Mouse (Mus musculus): ENCODE results near the gene Hmgxb4. TPM values are rescaled to one million over a fixed set of nuclear protein-coding genes. Genes with fewer than 3 reads are reported as not detected.

Gene Hmgxb4
- polyA plus RNA-seq, 1 experiment from 2014 or later: 48.0 TPM

DNA sequence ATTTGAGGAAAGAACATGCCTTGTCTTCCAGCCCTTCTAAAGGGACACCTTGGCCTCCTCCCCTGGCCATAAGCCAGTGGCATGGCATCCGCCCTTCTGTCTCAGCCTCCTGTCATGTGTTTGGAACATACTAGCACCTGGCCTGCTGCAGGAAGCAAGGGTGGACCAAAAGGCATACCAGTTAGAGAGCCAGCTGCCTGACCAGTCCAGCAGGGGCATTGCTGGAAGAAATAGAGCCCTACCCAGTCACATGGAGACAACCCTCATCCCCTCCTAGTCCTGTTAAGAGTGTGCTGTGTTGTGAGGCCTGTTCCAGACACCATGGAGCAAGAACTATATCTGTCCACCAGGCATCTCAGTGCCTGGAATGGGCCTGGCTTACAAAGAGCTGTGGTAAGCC lies 53.1 kb downstream of the Hmgxb4 start:
- Histone ChIP-seq H3K27me3 (ENCODE audit: control insufficient read depth, insufficient read depth, low read length) (no peaks in the 10 kb centered on the region), H3K9me3 (ENCODE audit: control insufficient read depth, low read length) (no peaks in the 10 kb centered on the region), H3K9ac (ENCODE audit: low read length) (no peak overlapping the region), H3K4me3 (ENCODE audit: low read depth, low read length) (no peak overlapping the region), H3K4me2 (ENCODE audit: low read depth) (no peak overlapping the region), H3K27ac (ENCODE audit: low read depth, low read length) (no peak overlapping the region), H3K36me3 (ENCODE audit: control insufficient read depth, insufficient read depth, low read length) (no peaks in the 10 kb centered on the region), H3K4me1 (ENCODE audit: control insufficient read depth, insufficient read depth, low read length) (no peaks in the 10 kb centered on the region)
- WGBS: 87% methylated on average over 1 of the region's 1 CpGs
- ATAC-seq (ENCODE audit: insufficient read depth, low FRiP score, low TSS enrichment) (no peak), DNase-seq (ENCODE audit: low spot score) (no peak)

DNA sequence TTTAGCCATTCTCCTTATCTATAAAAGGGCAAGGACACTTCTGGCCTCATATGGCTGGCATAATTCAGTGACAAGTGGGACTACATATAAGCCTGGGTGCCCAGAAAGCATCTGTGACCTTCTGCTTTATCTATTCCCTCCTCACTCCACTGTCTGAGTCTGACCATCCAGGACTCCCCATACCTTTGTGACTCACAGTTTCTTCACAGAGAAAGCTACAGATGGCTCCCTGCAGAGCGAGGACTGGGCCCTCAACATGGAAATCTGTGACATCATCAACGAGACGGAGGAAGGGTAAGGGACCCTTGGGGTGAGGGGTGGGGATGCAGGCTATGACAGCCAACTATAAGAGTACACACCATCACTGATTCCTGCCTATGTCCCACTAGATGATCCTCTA lies 54.6 kb downstream of the Hmgxb4 start:
- no peak overlapping the region for H3K9ac ChIP-seq (ENCODE audit: low read length)
- no peaks in the 10 kb centered on the region for H3K36me3 ChIP-seq (ENCODE audit: control insufficient read depth, insufficient read depth, low read length)
- no peaks in the 10 kb centered on the region for H3K9me3 ChIP-seq (ENCODE audit: control insufficient read depth, low read length)
- no peaks in the 10 kb centered on the region for H3K4me1 ChIP-seq (ENCODE audit: control insufficient read depth, insufficient read depth, low read length)
- H3K4me2 ChIP-seq (ENCODE audit: low read depth): no peak overlapping the region
- DNase-seq (ENCODE audit: low spot score): no peak
- no peaks in the 10 kb centered on the region for H3K27me3 ChIP-seq (ENCODE audit: control insufficient read depth, insufficient read depth, low read length)
- no peak overlapping the region for H3K27ac ChIP-seq (ENCODE audit: low read depth, low read length)
- no peak overlapping the region for H3K4me3 ChIP-seq (ENCODE audit: low read depth, low read length)
- ATAC-seq (ENCODE audit: insufficient read depth, low FRiP score, low TSS enrichment): no peak
- 84% methylated on average over 3 of the region's 3 CpGs for WGBS

DNA sequence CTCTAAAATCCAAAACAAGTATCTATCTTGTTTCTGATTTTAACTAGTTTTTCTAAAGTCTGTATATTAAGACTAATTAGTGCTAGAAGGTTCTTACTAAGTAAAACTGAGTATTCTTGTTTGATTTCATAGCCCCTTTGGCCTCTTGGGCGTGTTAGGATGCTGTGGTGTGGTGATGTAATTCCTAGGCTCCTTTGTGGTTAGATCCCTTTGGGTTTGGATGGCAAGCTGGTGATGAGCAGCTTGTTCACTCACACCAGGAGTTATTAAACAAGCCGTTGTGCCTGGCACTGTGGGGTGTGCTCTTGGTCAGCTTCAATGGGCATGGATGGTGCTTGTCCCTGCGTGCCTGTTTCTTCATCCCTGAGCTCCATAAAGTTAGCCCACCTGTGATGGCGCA lies 60.2 kb downstream of the Hmgxb4 start:
- H3K9ac ChIP-seq (ENCODE audit: low read length): no peak overlapping the region
- no peak overlapping the region for H3K4me3 ChIP-seq (ENCODE audit: low read depth, low read length)
- no peaks in the 10 kb centered on the region for H3K36me3 ChIP-seq (ENCODE audit: control insufficient read depth, insufficient read depth, low read length)
- H3K4me2 ChIP-seq (ENCODE audit: low read depth): no peak overlapping the region
- no peaks in the 10 kb centered on the region for H3K27me3 ChIP-seq (ENCODE audit: control insufficient read depth, insufficient read depth, low read length)
- ATAC-seq (ENCODE audit: insufficient read depth, low FRiP score, low TSS enrichment) (no peak), DNase-seq (ENCODE audit: low spot score) (no peak)
- WGBS: 90% methylated on average over 4 of the region's 4 CpGs
- no peak overlapping the region for H3K27ac ChIP-seq (ENCODE audit: low read depth, low read length)
- no peaks in the 10 kb centered on the region for H3K9me3 ChIP-seq (ENCODE audit: control insufficient read depth, low read length)
- no peaks in the 10 kb centered on the region for H3K4me1 ChIP-seq (ENCODE audit: control insufficient read depth, insufficient read depth, low read length)

DNA sequence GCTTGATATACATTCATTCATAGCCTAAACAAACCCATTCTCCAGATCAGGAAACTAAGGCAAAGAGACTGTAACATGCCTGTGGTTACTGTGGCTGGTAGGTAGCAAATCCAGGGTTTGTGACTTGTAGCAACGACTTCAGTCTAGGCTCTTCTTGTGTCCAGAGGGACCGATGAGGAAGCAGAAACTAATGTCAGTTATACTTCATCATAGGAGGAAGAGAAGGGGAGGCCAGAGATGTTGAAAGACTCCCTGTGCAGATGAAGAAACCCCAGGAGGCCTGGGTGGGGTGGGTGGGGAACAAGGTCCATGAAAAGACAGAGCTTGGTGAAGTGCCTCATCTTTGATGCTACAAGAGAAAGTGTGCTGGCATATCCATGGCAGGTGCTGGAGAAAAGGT lies 62.5 kb downstream of the Hmgxb4 start:
- 97% methylated on average over 2 of the region's 2 CpGs for WGBS
- Histone ChIP-seq H3K9me3 (ENCODE audit: control insufficient read depth, low read length) (no peaks in the 10 kb centered on the region), H3K4me3 (ENCODE audit: low read depth, low read length) (no peak overlapping the region), H3K9ac (ENCODE audit: low read length) (no peak overlapping the region), H3K27ac (ENCODE audit: low read depth, low read length) (no peak overlapping the region), H3K4me2 (ENCODE audit: low read depth) (no peak overlapping the region), H3K27me3 (ENCODE audit: control insufficient read depth, insufficient read depth, low read length) (no peaks in the 10 kb centered on the region), H3K4me1 (ENCODE audit: control insufficient read depth, insufficient read depth, low read length) (no peaks in the 10 kb centered on the region), H3K36me3 (ENCODE audit: control insufficient read depth, insufficient read depth, low read length) (no peaks in the 10 kb centered on the region)
- DNase-seq (ENCODE audit: low spot score): no peak
- no peak for ATAC-seq (ENCODE audit: insufficient read depth, low FRiP score, low TSS enrichment)

DNA sequence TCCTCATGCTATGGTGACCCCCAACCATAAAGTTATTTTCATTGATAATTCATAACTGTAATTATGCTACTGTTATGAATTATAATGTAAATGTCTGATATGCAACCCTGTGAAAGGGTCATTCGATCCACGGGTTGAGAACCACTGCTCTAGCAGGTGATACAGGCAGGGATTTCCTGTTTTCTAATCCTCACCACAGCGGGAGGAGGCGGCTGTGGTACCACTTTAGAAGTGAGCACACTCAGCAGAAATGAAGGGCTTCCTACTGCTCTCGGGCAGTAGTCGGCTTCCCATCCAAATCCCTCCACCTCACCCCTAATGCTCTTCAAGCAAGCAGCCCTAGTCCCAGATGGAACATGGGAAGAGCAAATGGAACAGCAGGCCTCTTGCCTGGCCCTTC lies 66.9 kb downstream of the Hmgxb4 start:
- no peak for DNase-seq (ENCODE audit: low spot score)
- Histone ChIP-seq H3K9ac (ENCODE audit: low read length) (no peak overlapping the region), H3K36me3 (ENCODE audit: control insufficient read depth, insufficient read depth, low read length) (no peaks in the 10 kb centered on the region), H3K4me3 (ENCODE audit: low read depth, low read length) (no peak overlapping the region), H3K4me1 (ENCODE audit: control insufficient read depth, insufficient read depth, low read length) (no peaks in the 10 kb centered on the region), H3K27me3 (ENCODE audit: control insufficient read depth, insufficient read depth, low read length) (no peaks in the 10 kb centered on the region), H3K4me2 (ENCODE audit: low read depth) (no peak overlapping the region), H3K27ac (ENCODE audit: low read depth, low read length) (no peak overlapping the region), H3K9me3 (ENCODE audit: control insufficient read depth, low read length) (no peaks in the 10 kb centered on the region)
- ATAC-seq (ENCODE audit: insufficient read depth, low FRiP score, low TSS enrichment): no peak
- WGBS: 82% methylated on average over 6 of the region's 6 CpGs

DNA sequence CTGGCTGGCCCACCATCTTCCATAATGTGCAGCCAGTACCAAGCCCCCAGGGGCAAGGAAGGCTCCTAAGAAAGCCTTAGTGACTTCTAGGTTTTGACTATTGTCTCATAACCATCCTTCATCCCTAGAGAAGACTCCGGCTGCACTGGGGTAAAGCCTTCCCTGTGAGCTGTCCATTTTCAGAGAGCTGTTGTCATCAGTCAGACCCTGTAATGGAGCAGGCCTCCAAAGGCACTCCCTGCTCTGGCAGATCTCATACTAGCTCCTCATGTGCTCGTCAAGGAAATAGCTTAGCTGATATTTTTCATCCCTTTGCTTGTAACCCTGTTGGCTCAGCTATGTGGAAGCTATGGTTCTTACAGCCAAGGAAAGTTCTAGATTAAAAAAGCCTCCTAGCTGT lies 67.7 kb downstream of the Hmgxb4 start:
- 79% methylated on average over 2 of the region's 2 CpGs for WGBS

DNA sequence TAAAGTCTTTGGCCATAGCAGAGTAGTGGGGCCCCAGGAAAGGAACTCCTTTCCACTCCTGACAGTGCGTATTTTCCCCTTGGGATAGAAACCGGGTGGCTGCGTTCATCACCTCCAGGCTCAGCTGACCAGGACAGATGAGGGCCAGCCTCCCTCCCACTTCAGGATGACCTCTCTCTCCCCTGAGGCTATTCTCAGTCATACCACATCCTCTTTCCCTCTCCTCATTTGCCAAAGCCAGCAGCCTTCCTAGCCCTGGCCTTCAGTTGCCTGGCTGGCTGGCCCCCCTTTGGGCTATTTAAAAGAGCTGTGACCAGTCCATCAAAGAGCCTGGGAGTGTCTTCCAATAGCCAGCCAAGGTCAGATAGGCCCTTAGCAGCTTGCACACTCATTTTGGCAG lies 70.1 kb downstream of the Hmgxb4 start:
- Histone ChIP-seq H3K9ac (ENCODE audit: low read length) (no peak overlapping the region), H3K4me1 (ENCODE audit: control insufficient read depth, insufficient read depth, low read length) (no peaks in the 10 kb centered on the region), H3K4me2 (ENCODE audit: low read depth) (no peak overlapping the region), H3K4me3 (ENCODE audit: low read depth, low read length) (no peak overlapping the region), H3K27me3 (ENCODE audit: control insufficient read depth, insufficient read depth, low read length) (no peaks in the 10 kb centered on the region), H3K36me3 (ENCODE audit: control insufficient read depth, insufficient read depth, low read length) (no peaks in the 10 kb centered on the region), H3K9me3 (ENCODE audit: control insufficient read depth, low read length) (no peaks in the 10 kb centered on the region), H3K27ac (ENCODE audit: low read depth, low read length) (no peak overlapping the region)
- no peak for DNase-seq (ENCODE audit: low spot score)
- no peak for ATAC-seq (ENCODE audit: insufficient read depth, low FRiP score, low TSS enrichment)
- 80% methylated on average over 3 of the region's 3 CpGs for WGBS

More for the DNA sequence above, 67.7 kb downstream of the Hmgxb4 start:
- Histone ChIP-seq H3K9me3 (ENCODE audit: control insufficient read depth, low read length) (no peaks in the 10 kb centered on the region), H3K4me3 (ENCODE audit: low read depth, low read length) (no peak overlapping the region), H3K4me1 (ENCODE audit: control insufficient read depth, insufficient read depth, low read length) (no peaks in the 10 kb centered on the region), H3K27me3 (ENCODE audit: control insufficient read depth, insufficient read depth, low read length) (no peaks in the 10 kb centered on the region), H3K36me3 (ENCODE audit: control insufficient read depth, insufficient read depth, low read length) (no peaks in the 10 kb centered on the region), H3K9ac (ENCODE audit: low read length) (no peak overlapping the region), H3K27ac (ENCODE audit: low read depth, low read length) (no peak overlapping the region), H3K4me2 (ENCODE audit: low read depth) (no peak overlapping the region)
- DNase-seq (ENCODE audit: low spot score) (no peak), ATAC-seq (ENCODE audit: insufficient read depth, low FRiP score, low TSS enrichment) (no peak)

DNA sequence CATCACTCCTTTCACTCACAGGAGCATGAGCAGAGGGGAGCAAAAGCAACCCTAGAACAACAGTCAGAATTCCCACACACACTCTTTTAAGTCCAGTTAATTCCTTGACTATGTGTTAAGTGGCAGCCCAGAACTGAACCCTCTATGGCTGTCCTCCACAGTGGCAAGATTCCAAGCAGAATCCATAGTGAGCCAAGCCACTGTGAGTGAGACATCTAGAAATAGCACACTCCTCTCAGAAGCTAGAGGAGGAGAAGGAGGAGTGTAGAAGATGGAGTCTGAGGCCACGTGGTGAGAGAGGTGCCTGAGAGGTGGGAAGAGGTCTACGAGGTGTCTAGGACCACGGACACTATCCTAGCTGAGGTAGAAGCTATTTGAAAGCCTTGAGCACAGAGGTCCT lies 71.6 kb downstream of the Hmgxb4 start:
- Histone ChIP-seq H3K27ac (ENCODE audit: low read depth, low read length) (no peak overlapping the region), H3K9me3 (ENCODE audit: control insufficient read depth, low read length) (no peaks in the 10 kb centered on the region), H3K4me3 (ENCODE audit: low read depth, low read length) (no peak overlapping the region), H3K9ac (ENCODE audit: low read length) (no peak overlapping the region), H3K4me1 (ENCODE audit: control insufficient read depth, insufficient read depth, low read length) (no peaks in the 10 kb centered on the region), H3K4me2 (ENCODE audit: low read depth) (no peak overlapping the region), H3K36me3 (ENCODE audit: control insufficient read depth, insufficient read depth, low read length) (no peaks in the 10 kb centered on the region), H3K27me3 (ENCODE audit: control insufficient read depth, insufficient read depth, low read length) (no peaks in the 10 kb centered on the region)
- ATAC-seq (ENCODE audit: insufficient read depth, low FRiP score, low TSS enrichment): no peak
- no peak for DNase-seq (ENCODE audit: low spot score)
- WGBS: 91% methylated on average over 3 of the region's 3 CpGs

DNA sequence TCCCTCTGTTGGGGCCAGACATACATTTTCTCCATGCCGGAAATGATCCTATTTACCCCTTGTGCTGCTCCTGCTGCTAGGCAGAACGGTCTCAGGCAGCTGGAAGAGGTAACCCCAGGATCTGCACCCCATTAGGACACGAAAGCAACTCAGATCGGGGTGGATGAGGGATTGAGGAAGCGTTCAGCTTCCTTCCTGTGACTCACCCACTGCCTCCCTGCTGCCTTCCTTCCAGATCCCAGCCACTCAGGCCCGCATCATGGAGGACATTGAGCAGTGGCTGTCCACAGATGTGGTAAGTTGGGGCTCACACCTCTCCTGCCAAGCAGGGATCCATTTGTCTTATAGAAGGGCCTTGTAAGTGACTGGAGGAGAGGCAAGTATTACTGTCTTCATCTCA lies 74.1 kb downstream of the Hmgxb4 start:
- Histone ChIP-seq H3K27me3 (ENCODE audit: control insufficient read depth, insufficient read depth, low read length) (no peaks in the 10 kb centered on the region), H3K4me3 (ENCODE audit: low read depth, low read length) (no peak overlapping the region), H3K9me3 (ENCODE audit: control insufficient read depth, low read length) (no peaks in the 10 kb centered on the region), H3K27ac (ENCODE audit: low read depth, low read length) (no peak overlapping the region), H3K9ac (ENCODE audit: low read length) (no peak overlapping the region), H3K4me1 (ENCODE audit: control insufficient read depth, insufficient read depth, low read length) (no peaks in the 10 kb centered on the region), H3K4me2 (ENCODE audit: low read depth) (no peak overlapping the region), H3K36me3 (ENCODE audit: control insufficient read depth, insufficient read depth, low read length) (no peaks in the 10 kb centered on the region)
- 87% methylated on average over 6 of the region's 6 CpGs for WGBS
- DNase-seq (ENCODE audit: low spot score): no peak
- no peak for ATAC-seq (ENCODE audit: insufficient read depth, low FRiP score, low TSS enrichment)
